Mouse (Mus musculus) frontal cortex, postnatal 14 days (tissue): ENCODE measurements around the gene Tfdp1.
"Not testable (repeated sequence)": the region's sequence is repeated elsewhere in the genome, so short reads cannot be mapped to it uniquely, and the experiment has no call there.

Experiments used
- DNase-seq, 2 experiments: peaks; one replicate each; pipeline ENCODE4 v3.0.0; 2022; ENCODE audit warnings: low spot score in 2 of 2

Tfdp1 gene

GRCm38 (mm10) chr8:13338255-13338860, at the start of gene Tfdp1:
TSS of gene Tfdp1 (plus strand) at chr8:13338751.
- peak; percentile 59 to 68 for DNase-seq

GRCm38 (mm10) chr8:13292364-13292763, 46.2 kb upstream of the Tfdp1 start:
- peak; percentile 36 to 68 for DNase-seq

GRCm38 (mm10) chr8:13293677-13294470, 44.7 kb upstream of the Tfdp1 start:
- DNase-seq, result no peak

- DNase-seq, result no peak
Observed at GRCm38 (mm10) chr8:13299571-13299970, 39.0 kb upstream of the Tfdp1 start.

GRCm38 (mm10) chr8:13301036-13301435, 37.5 kb upstream of the Tfdp1 start:
- no peak for DNase-seq

GRCm38 (mm10) chr8:13305459-13305858, 33.1 kb upstream of the Tfdp1 start:
- no peak for DNase-seq

- DNase-seq, result no peak
Observed at GRCm38 (mm10) chr8:13305884-13306283, 32.7 kb upstream of the Tfdp1 start.

GRCm38 (mm10) chr8:13306309-13306909, 32.1 kb upstream of the Tfdp1 start:
- DNase-seq, result no peak

- DNase-seq, result no peak
Observed at GRCm38 (mm10) chr8:13306916-13307315, 31.6 kb upstream of the Tfdp1 start.

GRCm38 (mm10) chr8:13314922-13315321, 23.6 kb upstream of the Tfdp1 start:
- DNase-seq, result no peak

GRCm38 (mm10) chr8:13316671-13317070, 21.9 kb upstream of the Tfdp1 start:
- DNase-seq, result no peak

GRCm38 (mm10) chr8:13326598-13326997, 12.0 kb upstream of the Tfdp1 start:
- DNase-seq, result no peak

GRCm38 (mm10) chr8:13334671-13335070, 3.9 kb upstream of the Tfdp1 start:
- DNase-seq, result no peak

- DNase-seq, result not testable (repeated sequence)
Observed at GRCm38 (mm10) chr8:13337245-13337644, 1.3 kb upstream of the Tfdp1 start.

GRCm38 (mm10) chr8:13337678-13338077, 873 bp upstream of the Tfdp1 start:
- no peak for DNase-seq

GRCm38 (mm10) chr8:13338901-13339645, 522 bp downstream of the Tfdp1 start:
- DNase-seq, result no peak

- no peak for DNase-seq
Observed at GRCm38 (mm10) chr8:13339646-13339990, 1.1 kb downstream of the Tfdp1 start.

- no peak for DNase-seq
Observed at GRCm38 (mm10) chr8:13340650-13341049, 2.1 kb downstream of the Tfdp1 start.

- no peak for DNase-seq
Observed at GRCm38 (mm10) chr8:13342340-13342739, 3.8 kb downstream of the Tfdp1 start.

- no peak for DNase-seq
Observed at GRCm38 (mm10) chr8:13343134-13343533, 4.6 kb downstream of the Tfdp1 start.

GRCm38 (mm10) chr8:13350052-13350451, 11.5 kb downstream of the Tfdp1 start:
- DNase-seq, result no peak

GRCm38 (mm10) chr8:13351593-13351992, 13.0 kb downstream of the Tfdp1 start:
- DNase-seq, result no peak
